9 mouse cellular contexts compared by ENCODE assay signal in the genomic region with DNA sequence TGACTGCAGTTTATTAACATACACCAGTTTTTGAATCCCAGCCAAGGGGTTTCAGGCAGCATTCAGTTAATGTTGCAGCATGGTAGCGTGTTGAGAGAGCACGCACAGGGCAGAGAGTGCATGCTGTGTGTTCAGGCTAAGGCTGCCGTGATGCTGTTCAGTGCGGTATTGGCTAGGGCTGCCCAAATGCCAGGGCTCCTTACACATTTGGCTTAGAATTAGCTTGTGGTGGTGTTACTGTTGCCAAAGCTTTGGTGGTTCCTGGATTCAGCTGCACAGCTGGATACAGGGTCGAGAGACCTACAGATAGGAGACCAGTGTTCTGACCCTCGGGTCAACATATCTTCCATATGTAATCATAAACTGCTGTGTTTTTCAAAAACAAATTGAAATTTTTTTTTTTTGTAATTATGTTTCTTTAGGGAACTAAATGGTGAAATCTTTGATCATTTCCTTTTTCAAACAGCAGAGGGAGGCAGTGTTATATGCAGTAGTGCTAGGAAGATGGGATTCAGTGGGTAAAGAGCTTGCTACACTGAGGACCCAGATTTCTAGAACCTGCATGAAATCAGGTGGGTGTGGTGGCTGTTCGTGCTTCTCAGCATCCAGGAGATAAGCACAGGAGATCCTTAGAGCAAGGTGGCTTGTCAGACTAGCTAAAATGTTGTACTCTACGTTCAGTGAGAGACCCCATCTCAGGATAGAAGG. TPM values are rescaled to one million over a fixed set of nuclear protein-coding genes. Genes with fewer than 3 reads are reported as not detected.
DNase-seq lines count a peak whose midpoint lies in the region; ATAC-seq and TF ChIP-seq lines count a peak whose summit lies in the region.
"Had no signal": no experiment of that assay in that cellular context is flagged by ENCODE, and none has a peak within 500 bp of the region (broad histone marks: within the 10 kb centered on the region; RNA-seq: fewer than 3 reads in every experiment).

No protein-coding gene starts in this region.

- H3K4me3 ChIP-seq in cortical plate, adult 2 months (ENCODE audit: insufficient read depth, low read length) = no peak overlapping the region

- H3K27ac ChIP-seq in cortical plate, adult 2 months (ENCODE audit: insufficient read depth, low read length) = no peak overlapping the region

- peak; percentile 16 for DNase-seq in adrenal gland, postnatal 10 days
- DNase-seq in adrenal gland, adult 2 months = no peak
- DNase-seq in kidney, postnatal 14 days = peak; percentile 6
- no peak for DNase-seq in kidney, adult 8-10 months
- no peak for DNase-seq in right cerebral cortex, postnatal 36 days (ENCODE audit: low spot score in 2 of 2)
- no peak for DNase-seq in Muller cell, postnatal 12 days (ENCODE audit: inconsistent ontology term)

- TF ChIP-seq CTCF in cortical plate, adult 2 months (IDR thresholded peaks at IDR 0.05; ENCODE audit: extremely low read depth, insufficient read depth, low read length) = peak; percentile 38; the same call in 1 of the 2 replicates

- peaks cover 2% of the 10 kb centered on the region; the same call in 1 of the 2 replicates for H3K4me1 ChIP-seq in cortical plate, adult 2 months (ENCODE audit: control insufficient read depth, insufficient read depth, low read length)

- TF ChIP-seq POLR2A in cortical plate, adult 2 months (IDR thresholded peaks at IDR 0.05; ENCODE audit: extremely low read depth, insufficient read depth, low read length) = no peak

- peak; percentile 54; the same call in 1 of the 2 replicates for ATAC-seq in megakaryocyte progenitor cell, adult 5-6 weeks (replicated peaks; ENCODE audit: poor library complexity)

RNA-seq across cellular contexts. Expression of a gene that starts 29.8 kb away (rescaled TPM):
- total RNA-seq in adrenal gland, postnatal 10 days (2021) = 100 to 1,000 TPM in 1 of 2 experiments, 10 to 100 TPM in 1; 98.5 to 126 TPM
- total RNA-seq in adrenal gland, adult 2 months (2021) = 100 to 1,000 TPM; 106 to 130 TPM
- polyA plus RNA-seq in adrenal gland, adult 2 months (2012; rRNA removed) = 3.6 and 4.3 TPM in 2 replicates
- 40.5 and 44.4 TPM in 2 replicates for polyA plus RNA-seq in cortical plate, adult 2 months (2012; rRNA removed)
- 103 and 124 TPM in 2 replicates for total RNA-seq in megakaryocyte progenitor cell, adult 5-6 weeks (2015)
- 125 and 134 TPM in 2 replicates for total RNA-seq in megakaryocyte progenitor cell, adult 5-6 weeks (2017)

RNA-seq across cellular contexts. Expression of a gene that starts 44.7 kb away (rescaled TPM):
- total RNA-seq in adrenal gland, postnatal 10 days (2021) = under 1 TPM; 0.78 to 0.85 TPM
- total RNA-seq in adrenal gland, adult 2 months (2021) = 1 to 10 TPM; 1.8 to 2.4 TPM
- not detected in 2 replicates for polyA plus RNA-seq in adrenal gland, adult 2 months (2012; rRNA removed)
- polyA plus RNA-seq in cortical plate, adult 2 months (2012; rRNA removed) = 2.7 and 3.0 TPM in 2 replicates
- 1.5 and 2.4 TPM in 2 replicates for total RNA-seq in megakaryocyte progenitor cell, adult 5-6 weeks (2015)
- 0.29 and 1.5 TPM in 2 replicates for total RNA-seq in megakaryocyte progenitor cell, adult 5-6 weeks (2017)
- polyA plus RNA-seq: C2C12 had no signal

Comparison
In these comparisons a context has a peak if more than half of its experiments do, and no peak if none do; other contexts are left out.
1. DNase-seq: peak in adrenal gland, postnatal 10 days (single experiment) and kidney, postnatal 14 days (single experiment); none in adrenal gland, adult 2 months (single experiment), kidney, adult 8-10 months (0 of 2), right cerebral cortex, postnatal 36 days (0 of 2) and Muller cell, postnatal 12 days (single experiment).